ENCODE assay signal across 11 mouse cellular contexts in genomic region chr8:70463306-70463705, GRCm38 (mm10). TPM values are rescaled to one million over a fixed set of nuclear protein-coding genes. Genes with fewer than 3 reads are reported as not detected.
DNase-seq lines count a peak whose midpoint lies in the region; ATAC-seq and TF ChIP-seq lines count a peak whose summit lies in the region.
"Had no signal": no experiment of that assay in that cellular context is flagged by ENCODE, and none has a peak within 500 bp of the region (broad histone marks: within the 10 kb centered on the region; RNA-seq: fewer than 3 reads in every experiment).

No protein-coding gene starts in this region.

- no peaks in the 10 kb centered on the region for H3K9me3 ChIP-seq in midbrain, postnatal 0 days (ENCODE audit: low read length)
- H3K9me3 ChIP-seq in midbrain, embryonic 13.5 days = no peaks in the 10 kb centered on the region
- H3K9me3 ChIP-seq: hindbrain, embryonic 13.5 days had no signal

- no peak overlapping the region for H3K4me3 ChIP-seq in midbrain, postnatal 0 days (ENCODE audit: low read depth, low read length)
- no peak overlapping the region for H3K4me3 ChIP-seq in midbrain, embryonic 13.5 days (replicated peaks)
- H3K4me3 ChIP-seq: hindbrain, embryonic 13.5 days had no signal

- peaks cover 2% of the 10 kb centered on the region; the same call in 1 of the 2 replicates for H3K36me3 ChIP-seq in midbrain, postnatal 0 days (ENCODE audit: insufficient read depth, low read length)
- peaks cover 4% of the 10 kb centered on the region; the same call in 1 of the 2 replicates for H3K36me3 ChIP-seq in midbrain, embryonic 13.5 days

- H3K4me1 ChIP-seq in midbrain, postnatal 0 days (ENCODE audit: insufficient read depth, low read length) = 0 out of 2 replicates have a peak, but pooled peaks cover 2% of the 10 kb centered on the region
- peaks cover 6% of the 10 kb centered on the region for H3K4me1 ChIP-seq in midbrain, embryonic 13.5 days (replicated peaks)

- no peak overlapping the region for H3K27ac ChIP-seq in midbrain, postnatal 0 days (ENCODE audit: low read depth, low read length)
- H3K27ac ChIP-seq in midbrain, embryonic 13.5 days = no peak overlapping the region
- H3K27ac ChIP-seq: hindbrain, embryonic 13.5 days; kidney, postnatal 0 days had no signal

- H3K4me2 ChIP-seq in midbrain, postnatal 0 days (ENCODE audit: low read depth, low read length, poor library complexity, severe bottlenecking) = no peak overlapping the region
- no peak overlapping the region for H3K4me2 ChIP-seq in midbrain, embryonic 13.5 days (replicated peaks)
- H3K4me2 ChIP-seq: hindbrain, embryonic 13.5 days had no signal

- no peak for ATAC-seq in midbrain, postnatal 0 days (ENCODE audit: low FRiP score)
- ATAC-seq in midbrain, embryonic 13.5 days = no peak
- no peak for ATAC-seq in granulocyte monocyte progenitor cell, adult 5-6 weeks (replicated peaks; ENCODE audit: poor library complexity, severe bottlenecking)

- H3K9ac ChIP-seq in midbrain, postnatal 0 days (replicated peaks; ENCODE audit: low read length, poor library complexity, severe bottlenecking) = no peak overlapping the region
- H3K9ac ChIP-seq in midbrain, embryonic 13.5 days (replicated peaks) = no peak overlapping the region; the same call in 1 of the 2 replicates
- H3K9ac ChIP-seq: hindbrain, embryonic 13.5 days had no signal

- no peak for TF ChIP-seq CTCF in midbrain, postnatal 0 days (IDR thresholded peaks at IDR 0.05)

- H3K27me3 ChIP-seq in midbrain, postnatal 0 days (ENCODE audit: insufficient read depth, low read length) = no peaks in the 10 kb centered on the region
- no peaks in the 10 kb centered on the region for H3K27me3 ChIP-seq in midbrain, embryonic 13.5 days
- H3K27me3 ChIP-seq: hindbrain, embryonic 13.5 days had no signal

- 46% methylated on average over 4 of the region's 4 CpGs for WGBS in midbrain, postnatal 0 days
- WGBS in midbrain, embryonic 13.5 days = 72% methylated on average over 4 of the region's 4 CpGs

- peak; percentile 71 to 78 for DNase-seq in frontal cortex, postnatal 36 days (ENCODE audit: low spot score in 2 of 2)
- DNase-seq in frontal cortex, postnatal 10 days (ENCODE audit: low spot score in 2 of 2) = no peak
- peak; percentile 33 for DNase-seq in midbrain, postnatal 0 days (ENCODE audit: low spot score)
- peak; percentile 59 to 64 for DNase-seq in layer of hippocampus, postnatal 10 days (ENCODE audit: low spot score in 2 of 2)
- peak; percentile 76 to 85 for DNase-seq in right cerebral cortex, postnatal 36 days (ENCODE audit: low spot score in 2 of 2)
- DNase-seq in cerebellum, adult 9-10 months = no peak

RNA-seq across cellular contexts. Expression of gene Klhl26, which starts 13.5 kb away (rescaled TPM):
- total RNA-seq in midbrain, postnatal 0 days (2014; rRNA removed) = 48.9 and 51.0 TPM in 2 replicates
- polyA plus RNA-seq in midbrain, postnatal 0 days (2015; fragmentation: Nextera tagmentation; extraction: Ambion mirVana) = 39.4 TPM in 2 replicates
- 19.3 and 22.2 TPM in 2 replicates for polyA plus RNA-seq in midbrain, embryonic 13.5 days (2015; fragmentation: Nextera tagmentation; extraction: Ambion mirVana)
- 10 to 100 TPM; 35.6 to 38.4 TPM for total RNA-seq in layer of hippocampus, postnatal 10 days (2021)
- 2.1 and 4.4 TPM in 2 replicates for total RNA-seq in granulocyte monocyte progenitor cell, adult 5-6 weeks (2014; fragmentation: Nextera tagmentation)
- 4.0 and 4.1 TPM in 2 replicates for total RNA-seq in granulocyte monocyte progenitor cell, adult 5-6 weeks (2017)

RNA-seq across cellular contexts. Expression of gene Tmem59l, which starts 23.9 kb away (rescaled TPM):
- total RNA-seq in midbrain, postnatal 0 days (2014; rRNA removed) = 168 and 206 TPM in 2 replicates
- 203 and 226 TPM in 2 replicates for polyA plus RNA-seq in midbrain, postnatal 0 days (2015; fragmentation: Nextera tagmentation; extraction: Ambion mirVana)
- polyA plus RNA-seq in midbrain, embryonic 13.5 days (2015; fragmentation: Nextera tagmentation; extraction: Ambion mirVana) = 60.6 and 61.5 TPM in 2 replicates
- total RNA-seq in layer of hippocampus, postnatal 10 days (2021) = 100 to 1,000 TPM; 174 to 175 TPM
- total RNA-seq in granulocyte monocyte progenitor cell, adult 5-6 weeks (2014; fragmentation: Nextera tagmentation) = not detected in 2 replicates
- total RNA-seq in granulocyte monocyte progenitor cell, adult 5-6 weeks (2017) = not detected in 2 replicates
- total RNA-seq: liver, adult 2 months had no signal
- polyA plus RNA-seq: liver, adult 2 months had no signal

RNA-seq across cellular contexts. Expression of gene Crtc1, which starts 23.9 kb away (rescaled TPM):
- total RNA-seq in midbrain, postnatal 0 days (2014; rRNA removed) = 56.3 and 57.4 TPM in 2 replicates
- 46.5 and 47.8 TPM in 2 replicates for polyA plus RNA-seq in midbrain, postnatal 0 days (2015; fragmentation: Nextera tagmentation; extraction: Ambion mirVana)
- 33.9 and 36.1 TPM in 2 replicates for polyA plus RNA-seq in midbrain, embryonic 13.5 days (2015; fragmentation: Nextera tagmentation; extraction: Ambion mirVana)
- 100 to 1,000 TPM; 103 to 114 TPM for total RNA-seq in layer of hippocampus, postnatal 10 days (2021)
- 7.4 and 19.5 TPM in 2 replicates for total RNA-seq in granulocyte monocyte progenitor cell, adult 5-6 weeks (2014; fragmentation: Nextera tagmentation)
- total RNA-seq in granulocyte monocyte progenitor cell, adult 5-6 weeks (2017) = 2.3 and 4.8 TPM in 2 replicates

RNA-seq across cellular contexts. Expression of gene Crlf1, which starts 29.7 kb away (rescaled TPM):
- 4.1 and 4.3 TPM in 2 replicates for total RNA-seq in midbrain, postnatal 0 days (2014; rRNA removed)
- 9.4 and 10.9 TPM in 2 replicates for polyA plus RNA-seq in midbrain, postnatal 0 days (2015; fragmentation: Nextera tagmentation; extraction: Ambion mirVana)
- 0.97 and 1.1 TPM in 2 replicates for polyA plus RNA-seq in midbrain, embryonic 13.5 days (2015; fragmentation: Nextera tagmentation; extraction: Ambion mirVana)
- 10 to 100 TPM; 21.3 to 22.0 TPM for total RNA-seq in layer of hippocampus, postnatal 10 days (2021)
- total RNA-seq in granulocyte monocyte progenitor cell, adult 5-6 weeks (2014; fragmentation: Nextera tagmentation) = not detected in 2 replicates
- not detected in 2 replicates for total RNA-seq in granulocyte monocyte progenitor cell, adult 5-6 weeks (2017)
- total RNA-seq: liver, adult 2 months had no signal
- polyA plus RNA-seq: liver, adult 2 months had no signal

RNA-seq across cellular contexts. Expression of gene Rex1bd, which starts 43.2 kb away (rescaled TPM):
- total RNA-seq in midbrain, postnatal 0 days (2014; rRNA removed) = 118 and 121 TPM in 2 replicates
- 198 and 212 TPM in 2 replicates for polyA plus RNA-seq in midbrain, postnatal 0 days (2015; fragmentation: Nextera tagmentation; extraction: Ambion mirVana)
- 152 and 155 TPM in 2 replicates for polyA plus RNA-seq in midbrain, embryonic 13.5 days (2015; fragmentation: Nextera tagmentation; extraction: Ambion mirVana)
- 100 to 1,000 TPM in 1 of 2 experiments, 10 to 100 TPM in 1; 97.8 to 106 TPM for total RNA-seq in layer of hippocampus, postnatal 10 days (2021)
- total RNA-seq in granulocyte monocyte progenitor cell, adult 5-6 weeks (2014; fragmentation: Nextera tagmentation) = 21.7 and 30.2 TPM in 2 replicates
- 33.4 and 64.9 TPM in 2 replicates for total RNA-seq in granulocyte monocyte progenitor cell, adult 5-6 weeks (2017)

Comparison
In these comparisons a context has a peak if more than half of its experiments do, and no peak if none do; other contexts are left out.
1. DNase-seq: peak in frontal cortex, postnatal 36 days (2 of 2), midbrain, postnatal 0 days (single experiment), layer of hippocampus, postnatal 10 days (2 of 2) and right cerebral cortex, postnatal 36 days (2 of 2); none in frontal cortex, postnatal 10 days (0 of 2) and cerebellum, adult 9-10 months (single experiment).
2. RNA of gene Tmem59l, which starts 23.9 kb away (total RNA-seq): 168 to 206 TPM in midbrain, postnatal 0 days and 174 to 175 TPM in layer of hippocampus, postnatal 10 days; not detected in granulocyte monocyte progenitor cell, adult 5-6 weeks; every median in the first group is over 100 times any median in the second.